Mouse (Mus musculus): ENCODE results near the gene Armc9. TPM values are rescaled to one million over a fixed set of nuclear protein-coding genes. Genes with fewer than 3 reads are reported as not detected.

The Armc9 gene
- polyA plus RNA-seq, 1 experiment, result 35.5 TPM

DNA sequence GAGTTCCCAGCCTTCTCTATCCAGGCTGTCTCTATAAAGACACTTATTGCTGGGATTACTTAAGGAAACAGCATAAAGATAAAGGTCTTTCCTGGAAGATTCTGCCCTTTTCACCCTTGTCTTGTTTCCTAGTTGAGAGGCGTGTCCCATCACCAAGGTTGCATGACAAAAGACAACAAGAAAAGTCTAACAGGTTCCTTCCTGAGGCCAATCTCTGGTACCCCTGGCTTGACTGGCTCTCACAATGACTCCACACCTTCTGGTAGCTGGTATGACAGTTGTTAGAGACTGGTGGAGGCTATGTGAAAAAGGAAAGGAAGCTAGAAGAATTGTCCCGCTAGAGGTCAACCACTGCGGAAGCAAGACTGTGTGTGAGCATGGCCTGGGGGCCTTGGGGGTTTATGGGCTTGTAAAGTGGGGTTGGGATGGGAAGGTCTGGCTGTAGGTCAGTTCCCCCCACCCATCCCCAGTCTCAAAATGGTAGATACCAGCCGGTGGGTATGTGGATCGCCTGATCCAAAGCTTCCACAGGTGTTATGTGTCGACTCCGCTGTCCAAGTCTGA, 154.8 kb downstream of the Armc9 start:
- no peak for DNase-seq (ENCODE audit: extremely low spot score in 1 of 2, low spot score in 1 of 2)

DNA sequence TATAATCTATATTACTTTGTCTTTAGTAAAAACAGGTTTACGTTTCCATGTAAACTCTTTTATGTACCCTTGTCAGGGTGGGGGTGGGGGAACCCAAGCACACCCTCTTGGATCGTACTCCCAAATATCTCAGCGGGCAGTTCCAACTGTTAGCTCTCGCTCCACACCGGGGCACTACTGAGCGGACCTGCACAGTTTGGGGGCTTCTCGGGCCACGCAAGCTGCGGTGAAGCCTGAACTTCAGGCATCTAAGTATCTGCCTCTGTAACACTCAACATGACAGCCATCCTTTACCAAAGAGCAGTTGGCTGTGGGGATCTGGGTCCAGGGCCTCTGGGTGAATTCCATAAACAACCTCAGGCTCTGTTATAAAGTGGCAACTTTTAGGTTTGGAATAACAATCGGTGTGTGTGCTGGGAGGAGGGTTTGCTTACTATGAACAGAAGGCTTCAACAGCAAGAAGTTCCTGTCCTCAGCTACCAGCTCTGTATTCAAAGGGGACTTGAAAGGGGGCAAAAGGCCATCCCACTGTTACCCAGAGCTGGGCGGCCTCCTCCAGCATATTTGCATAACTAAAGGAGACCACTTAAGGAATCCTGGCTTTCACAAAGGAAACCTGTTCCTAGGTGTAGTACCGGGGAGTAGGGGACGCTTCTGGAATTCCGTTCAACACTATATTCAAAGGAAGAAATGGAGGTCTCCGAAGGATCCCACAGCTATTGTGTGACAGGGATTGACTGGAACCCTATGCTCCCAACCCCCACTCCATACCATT, 156.1 kb downstream of the Armc9 start:
- DNase-seq (ENCODE audit: extremely low spot score in 1 of 2, low spot score in 1 of 2), result no peak

DNA sequence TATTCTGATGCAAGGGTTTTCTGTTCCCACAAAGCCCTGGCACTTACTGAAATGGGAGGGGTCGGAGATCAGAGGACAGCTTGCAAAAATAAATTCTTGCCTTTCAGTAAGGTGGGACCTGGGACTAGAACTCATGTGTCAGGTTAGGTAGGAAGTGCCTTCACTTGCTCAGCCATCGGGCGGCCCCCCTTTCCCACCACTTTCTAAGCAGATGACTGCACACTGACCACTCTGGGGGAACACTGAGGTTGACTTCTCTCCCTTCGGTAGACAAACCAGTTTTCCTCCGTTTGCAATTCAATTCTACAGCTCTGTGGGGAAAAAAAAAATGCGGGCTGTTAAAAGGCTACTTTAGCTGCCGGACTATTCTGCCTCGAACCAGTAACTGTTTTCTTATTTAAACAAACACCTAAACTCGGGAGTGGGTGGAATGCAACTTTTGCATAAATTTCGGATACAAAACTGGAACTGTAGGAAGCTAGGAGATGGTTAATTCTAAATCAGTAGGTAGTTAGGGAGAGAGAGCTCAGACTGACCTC, 157.0 kb downstream of the Armc9 start:
- DNase-seq (ENCODE audit: extremely low spot score in 1 of 2, low spot score in 1 of 2), result no peak

DNA sequence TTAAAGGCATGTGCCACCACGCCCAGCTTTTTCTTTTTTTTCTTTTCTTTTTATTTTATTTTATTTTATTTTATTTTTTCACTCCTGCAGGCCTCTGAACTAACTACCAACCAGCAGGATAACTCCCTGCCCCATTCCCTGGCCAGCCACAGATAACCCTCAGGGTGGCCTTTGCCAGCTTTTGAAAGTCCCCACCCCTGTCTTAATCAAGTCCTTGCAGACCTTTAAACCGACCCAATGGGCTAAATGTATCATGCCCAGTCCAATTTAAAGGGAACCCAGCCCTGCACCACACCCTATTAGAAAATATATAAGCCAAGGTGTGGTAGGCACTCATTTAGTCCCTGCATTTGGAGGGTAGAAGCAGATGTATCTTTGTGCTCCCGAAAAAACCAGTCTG, 157.7 kb downstream of the Armc9 start:
- no peak for DNase-seq (ENCODE audit: extremely low spot score in 1 of 2, low spot score in 1 of 2)

DNA sequence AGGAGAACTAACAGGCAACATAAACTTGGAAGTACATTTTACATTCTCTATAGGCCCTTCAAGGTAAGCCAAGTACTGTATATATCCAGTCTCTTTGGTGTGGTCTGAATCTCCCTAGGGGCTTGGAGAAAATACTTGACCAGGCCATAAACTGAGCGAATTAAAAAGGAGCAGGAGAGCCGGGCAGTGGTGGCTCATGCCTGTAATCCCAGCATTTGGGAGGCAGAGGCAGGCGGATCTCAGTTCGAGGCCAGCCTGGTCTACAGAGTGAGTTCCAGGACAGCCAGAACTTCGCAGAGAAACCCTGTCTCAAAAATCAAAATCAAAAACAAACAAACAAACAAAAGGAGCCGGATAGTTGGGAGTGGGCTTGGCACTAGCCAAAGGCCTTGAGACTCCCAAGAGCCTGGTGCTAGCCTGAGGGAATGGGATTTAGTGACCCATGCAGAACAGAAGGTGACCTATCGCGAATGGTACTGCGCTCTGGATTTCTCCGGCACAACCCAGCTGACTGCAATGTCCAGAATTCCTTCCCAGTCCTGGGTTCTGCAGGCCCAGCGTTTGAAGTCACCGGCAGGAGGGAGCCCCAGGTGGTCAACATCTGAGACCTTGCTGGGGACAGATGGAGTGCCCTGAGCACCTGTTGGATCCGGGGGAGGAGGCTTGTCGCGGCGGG, 158.7 kb downstream of the Armc9 start:
- DNase-seq (ENCODE audit: extremely low spot score in 1 of 2, low spot score in 1 of 2), result no peak

DNA sequence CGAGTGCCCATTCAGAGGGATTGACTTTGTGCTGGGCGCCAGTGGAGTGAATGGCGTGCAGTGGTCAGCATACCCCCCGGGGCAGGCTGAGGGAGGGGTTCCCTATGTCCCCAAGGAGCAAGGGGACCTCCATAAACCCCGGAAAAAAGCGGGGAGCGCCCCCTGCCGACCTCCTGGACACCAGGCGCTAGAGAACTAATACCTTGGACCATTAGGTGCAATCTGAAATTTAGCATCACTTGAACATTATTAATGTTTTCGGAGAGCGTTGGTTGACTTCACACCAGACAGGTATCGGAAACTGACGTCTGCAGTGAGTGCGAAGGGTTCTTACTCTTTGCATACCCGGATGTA, 159.2 kb downstream of the Armc9 start:
- DNase-seq (ENCODE audit: extremely low spot score in 1 of 2, low spot score in 1 of 2), result peak in 1 of 2 experiments; percentile 20

DNA sequence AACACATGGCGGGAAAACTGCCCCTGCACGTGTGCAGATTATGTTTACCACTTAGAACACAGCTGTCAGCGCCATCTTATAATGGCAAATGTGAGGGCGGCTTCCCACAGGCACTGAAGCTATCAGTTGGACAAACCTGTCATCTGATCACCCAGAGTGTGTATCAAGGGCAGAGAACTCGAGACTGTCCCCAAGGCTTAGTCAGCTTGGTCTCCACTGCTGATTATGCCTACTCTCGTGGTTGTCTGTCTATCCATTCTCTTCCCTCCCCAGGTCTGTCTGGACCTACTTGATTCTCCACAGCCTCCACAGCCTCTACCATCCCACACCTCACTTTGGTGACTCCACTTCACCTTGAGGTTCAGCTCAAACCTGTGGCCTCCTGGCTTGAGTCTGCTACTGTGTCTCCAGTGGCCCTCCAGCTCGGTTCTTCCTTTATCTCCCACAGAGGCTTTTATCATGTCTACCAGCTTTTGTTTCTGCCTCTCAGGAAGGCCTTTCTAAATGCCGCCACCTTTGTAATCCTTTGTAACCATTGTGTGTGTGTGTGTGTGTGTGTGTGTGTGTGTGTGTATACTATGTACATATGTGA, 166.3 kb downstream of the Armc9 start:
- DNase-seq (ENCODE audit: extremely low spot score in 1 of 2, low spot score in 1 of 2), result no peak

Other genes with a start within 250 kb of the Armc9 start
- 9.0 and 11.3 TPM in 2 replicates for gene 4933407L21Rik, start 226.3 kb upstream of the Armc9 start, polyA plus RNA-seq (2012; rRNA removed)
- gene Gpr55, start 193.8 kb upstream of the Armc9 start, polyA plus RNA-seq (2012; rRNA removed), result 0.08 and 0.10 TPM in 2 replicates
- gene Spata3, start 138.0 kb upstream of the Armc9 start, polyA plus RNA-seq (2012; rRNA removed), result 1.1 and 1.6 TPM in 2 replicates
- gene 2810459M11Rik, start 108.9 kb upstream of the Armc9 start, polyA plus RNA-seq (2012; rRNA removed), result 12.0 and 12.6 TPM in 2 replicates
- gene Psmd1, start 90.4 kb upstream of the Armc9 start, polyA plus RNA-seq (2012; rRNA removed), result 69.9 and 79.6 TPM in 2 replicates
- 0.04 and 0.11 TPM in 2 replicates for gene Htr2b, start 42.8 kb upstream of the Armc9 start, polyA plus RNA-seq (2012; rRNA removed)
- 1.3 and 1.7 TPM in 2 replicates for gene Gm21972, start 21.1 kb upstream of the Armc9 start, polyA plus RNA-seq (2012; rRNA removed)
- 1.6 TPM in 2 replicates for gene B3gnt7, start 148.1 kb downstream of the Armc9 start, polyA plus RNA-seq (2012; rRNA removed)
- 153 and 154 TPM in 2 replicates for gene Ncl, start 204.6 kb downstream of the Armc9 start, polyA plus RNA-seq (2012; rRNA removed)